Mouse (Mus musculus): ENCODE results near the gene Hils1. TPM values are rescaled to one million over a fixed set of nuclear protein-coding genes. Genes with fewer than 3 reads are reported as not detected.
"Not testable (repeated sequence)": the region's sequence is repeated elsewhere in the genome, so short reads cannot be mapped to it uniquely, and the experiment has no call there.

Gene Hils1
- total RNA-seq, 2 experiments from 2014 or later, result not detected

DNA sequence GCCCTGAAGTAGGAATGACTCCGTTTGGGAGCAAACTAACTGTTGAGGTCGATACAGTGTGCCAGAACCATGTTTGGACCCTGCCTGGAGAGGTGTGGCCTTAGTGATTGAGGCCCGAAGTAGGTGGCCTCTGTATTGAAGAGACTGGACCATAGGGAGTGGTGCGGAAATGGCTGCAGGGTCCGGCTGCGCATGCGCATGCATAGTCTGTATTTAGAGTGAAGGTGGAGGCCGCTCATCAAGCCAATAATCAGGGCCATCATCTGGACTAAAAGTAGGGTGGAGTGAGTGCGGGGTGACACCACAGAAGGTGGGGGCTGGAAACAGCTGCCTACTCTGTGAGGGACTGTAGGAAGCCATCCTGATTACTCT, 9.7 kb upstream of the Hils1 start:
- no peak for DNase-seq (ENCODE audit: extremely low spot score in 1 of 2, low spot score in 2 of 2)
- TF ChIP-seq CTCF (IDR thresholded peaks at IDR 0.05), result no peak
- H3K27ac ChIP-seq, result no peak overlapping the region
- H3K4me3 ChIP-seq, result no peak overlapping the region
- intact Hi-C loops (cut with DNase I), result no loop called here

DNA sequence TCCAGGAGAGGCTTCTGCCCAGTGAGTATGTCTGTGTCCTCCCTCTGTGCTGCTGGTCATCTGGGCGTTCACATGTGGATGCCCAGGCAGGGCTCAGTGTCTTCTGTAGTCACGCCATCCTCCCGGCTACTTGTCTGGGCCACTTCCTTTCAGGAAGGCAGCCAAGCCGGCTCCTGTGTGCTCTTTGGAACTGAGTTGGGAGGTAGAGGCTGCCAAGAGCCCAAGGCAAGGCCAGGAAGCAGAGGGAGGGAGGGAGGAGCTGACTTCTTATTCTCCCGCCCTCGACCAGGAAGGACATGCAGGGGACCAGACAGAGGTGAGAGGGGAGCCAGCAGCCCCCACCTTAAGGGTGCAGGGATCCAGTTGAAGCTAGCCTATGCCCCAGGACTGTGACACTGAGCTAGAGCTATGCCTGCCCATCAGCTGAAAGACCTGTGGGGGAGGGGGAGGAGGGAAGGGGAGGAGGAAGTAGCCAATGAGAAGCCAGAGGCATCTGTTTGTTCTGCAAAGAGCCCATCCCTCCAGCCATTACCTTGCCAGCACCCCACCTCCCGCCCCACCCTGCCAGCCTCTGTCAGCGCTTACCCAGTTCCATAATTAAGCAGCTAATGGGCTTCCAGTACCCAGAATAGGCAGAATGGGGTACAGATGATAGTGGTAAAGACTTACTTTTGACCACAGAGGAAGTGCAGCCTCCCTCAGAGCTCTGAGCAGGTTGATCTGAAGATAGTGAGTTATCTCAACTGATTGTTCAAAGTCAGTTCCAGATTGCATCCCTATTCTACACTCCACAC, 9.1 kb upstream of the Hils1 start:
- Histone ChIP-seq H3K4me3 (no peak overlapping the region), H3K27ac (no peak overlapping the region)
- TF ChIP-seq CTCF (IDR thresholded peaks at IDR 0.05), result no peak
- intact Hi-C loops (cut with DNase I), result no loop called here
- DNase-seq (ENCODE audit: extremely low spot score in 1 of 2, low spot score in 2 of 2), result peak in 1 of 2 experiments; percentile 39

GRCm38 (mm10) chr11:94962534-94963101, 4.8 kb upstream of the Hils1 start:
- intact Hi-C loops (cut with DNase I), result no loop called here
- no peak for TF ChIP-seq CTCF (IDR thresholded peaks at IDR 0.05)
- no peak for DNase-seq (ENCODE audit: extremely low spot score in 1 of 2, low spot score in 2 of 2)
- Histone ChIP-seq H3K4me3 (no peak overlapping the region), H3K27ac (no peak overlapping the region)

DNA sequence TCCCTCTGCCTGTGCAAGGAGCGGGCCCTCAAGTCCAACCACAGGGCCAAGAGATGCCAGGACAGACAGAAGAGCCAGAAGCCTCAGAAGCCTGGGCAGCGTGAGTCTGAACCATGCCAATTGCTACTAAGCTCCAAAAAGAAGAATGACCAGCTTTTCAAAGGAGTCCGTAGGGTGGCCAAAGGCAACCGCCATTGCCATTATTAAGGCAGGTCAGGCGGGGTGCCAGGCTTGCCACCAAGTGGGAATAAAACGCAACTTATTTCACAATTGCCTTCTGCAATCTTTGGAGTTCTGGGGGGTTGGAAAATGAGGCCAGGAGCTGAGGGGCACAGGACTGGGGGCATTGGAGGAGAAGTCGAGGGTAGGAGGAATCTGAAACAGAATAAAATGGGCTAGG, 794 bp downstream of the Hils1 start:
- Histone ChIP-seq H3K4me3 (no peak overlapping the region), H3K27ac (no peak overlapping the region)
- intact Hi-C loops (cut with DNase I), result loop anchor here (5.0 kb wide), 1 partner anchor 186 kb away; the partner anchor contains the start of gene Tmem92
- TF ChIP-seq CTCF (IDR thresholded peaks at IDR 0.05), result no peak
- DNase-seq (ENCODE audit: extremely low spot score in 1 of 2, low spot score in 2 of 2), result no peak

DNA sequence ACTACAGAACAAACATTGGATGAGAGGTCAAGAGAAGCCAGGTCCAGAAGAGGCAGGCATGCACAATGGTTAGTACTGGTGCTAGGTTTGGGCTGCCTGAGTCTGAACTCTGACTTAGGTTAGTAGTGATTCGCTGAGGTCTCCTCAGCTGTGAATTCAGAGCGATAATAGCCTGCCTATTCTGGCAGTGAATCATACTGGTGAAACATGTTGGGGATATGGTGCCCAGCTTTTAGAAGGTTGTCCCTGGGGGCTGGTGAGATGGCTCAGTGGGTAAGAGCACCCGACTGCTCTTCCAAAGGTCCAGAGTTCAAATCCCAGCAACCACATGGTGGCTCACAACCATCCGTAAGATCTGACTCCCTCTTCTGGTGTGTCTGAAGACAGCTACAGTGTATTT, 2.3 kb downstream of the Hils1 start:
- not testable (repeated sequence) for H3K27ac ChIP-seq; H3K4me3 ChIP-seq; DNase-seq (ENCODE audit: extremely low spot score in 1 of 2, low spot score in 2 of 2)
- intact Hi-C loops (cut with DNase I), result loop anchor here (1.0 to 5.0 kb wide), 3 partner anchors 30 to 239 kb away; partner anchors contain the start of gene Tmem92

GRCm38 (mm10) chr11:94970210-94970943, 3.0 kb downstream of the Hils1 start:
- peak; percentile 73 for DNase-seq (ENCODE audit: extremely low spot score in 1 of 2, low spot score in 2 of 2)
- Histone ChIP-seq H3K27ac (no peak overlapping the region), H3K4me3 (no peak overlapping the region)
- peak; percentile 62 for TF ChIP-seq CTCF (IDR thresholded peaks at IDR 0.05)
- intact Hi-C loops (cut with DNase I), result loop anchor here (2.0 kb wide), 1 partner anchor 240 kb away; no protein-coding TSS in a partner anchor

- DNase-seq (ENCODE audit: extremely low spot score in 1 of 2, low spot score in 2 of 2), result no peak
- no peak overlapping the region for H3K4me3 ChIP-seq
- intact Hi-C loops (cut with DNase I), result loop anchor here (2.0 kb wide), 1 partner anchor 241 kb away; no protein-coding TSS in a partner anchor
- no peak overlapping the region for H3K27ac ChIP-seq
- TF ChIP-seq CTCF (IDR thresholded peaks at IDR 0.05), result no peak
Observed at GRCm38 (mm10) chr11:94971895-94972615, 4.7 kb downstream of the Hils1 start.

GRCm38 (mm10) chr11:94972887-94973286, 5.5 kb downstream of the Hils1 start:
- intact Hi-C loops (cut with DNase I), result no loop called here
- H3K27ac ChIP-seq, result no peak overlapping the region
- no peak for DNase-seq (ENCODE audit: extremely low spot score in 1 of 2, low spot score in 2 of 2)
- TF ChIP-seq CTCF (IDR thresholded peaks at IDR 0.05), result no peak
- no peak overlapping the region for H3K4me3 ChIP-seq

DNA sequence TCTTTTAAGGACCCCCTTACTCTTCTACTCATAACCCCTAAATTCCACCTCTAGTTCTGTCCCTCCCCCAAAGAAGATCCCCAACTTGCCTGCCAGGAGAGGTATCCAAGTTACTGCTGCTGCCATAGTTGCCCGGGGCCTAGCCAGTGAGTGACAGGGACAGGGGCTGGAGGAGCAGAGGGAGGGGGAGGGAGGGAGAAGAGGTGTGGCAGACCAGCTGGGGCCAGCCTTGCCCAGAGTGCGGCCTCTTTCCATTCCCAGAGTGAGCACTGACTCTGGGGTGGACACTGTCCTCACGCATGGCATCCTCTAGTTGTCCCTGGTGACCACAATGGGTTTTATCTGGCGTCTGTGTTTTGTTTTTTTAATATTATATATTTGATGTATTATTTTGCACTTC, 5.9 kb downstream of the Hils1 start:
- Histone ChIP-seq H3K4me3 (no peak overlapping the region), H3K27ac (no peak overlapping the region)
- TF ChIP-seq CTCF (IDR thresholded peaks at IDR 0.05), result no peak
- intact Hi-C loops (cut with DNase I), result no loop called here
- DNase-seq (ENCODE audit: extremely low spot score in 1 of 2, low spot score in 2 of 2), result no peak

- no peak for TF ChIP-seq CTCF (IDR thresholded peaks at IDR 0.05)
- intact Hi-C loops (cut with DNase I), result loop anchor here (5.0 kb wide), 1 partner anchor 67 kb away; the partner anchor contains the start of gene Pdk2
Observed at GRCm38 (mm10) chr11:94974951-94975350, 7.6 kb downstream of the Hils1 start.

DNA sequence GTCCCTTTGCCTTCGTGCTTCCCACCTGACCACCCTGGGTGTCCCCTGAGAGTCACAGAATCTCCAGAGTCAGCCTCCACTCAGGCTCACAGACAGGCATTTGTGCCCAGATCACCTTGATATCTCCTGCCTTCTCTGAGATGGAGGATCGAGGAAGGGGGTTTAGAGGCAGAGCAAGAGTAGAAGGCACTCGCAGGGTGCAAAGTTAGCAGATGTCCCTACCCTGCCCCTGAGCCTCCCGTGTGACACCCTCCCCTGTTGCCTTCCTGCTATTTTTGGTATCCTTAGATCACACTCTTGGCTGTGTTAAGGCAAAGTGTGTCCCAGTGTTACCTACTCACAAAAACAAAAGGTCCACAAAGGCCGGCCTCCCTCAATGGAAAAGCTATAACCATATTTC, 8.8 kb downstream of the Hils1 start, which contains the start of gene Sgca:
Gene Sgca, minus strand, starts transcription at position 129 of the 400 bp plus-strand sequence.
- H3K4me3 ChIP-seq, result no peak within 1 kb of the TSS
- intact Hi-C loops (cut with DNase I), result loop anchor here (5.0 kb wide), 1 partner anchor 66 kb away; the partner anchor contains the start of gene Pdk2
- DNase-seq (ENCODE audit: extremely low spot score in 1 of 2, low spot score in 2 of 2), result no peak
- no peak for TF ChIP-seq CTCF (IDR thresholded peaks at IDR 0.05)
- H3K27ac ChIP-seq, result no peak within 1 kb of the TSS

More at GRCm38 (mm10) chr11:94974951-94975350, 7.6 kb downstream of the Hils1 start:
- no peak overlapping the region for H3K4me3 ChIP-seq
- no peak overlapping the region for H3K27ac ChIP-seq
- DNase-seq (ENCODE audit: extremely low spot score in 1 of 2, low spot score in 2 of 2), result no peak
